20 mouse cellular contexts compared by ENCODE assay signal in genomic region chr12:85477219-85477618, GRCm38 (mm10). TPM values are rescaled to one million over a fixed set of nuclear protein-coding genes. Genes with fewer than 3 reads are reported as not detected.
DNase-seq lines count a peak whose midpoint lies in the region; ATAC-seq lines count a peak whose summit lies in the region.
"Had no signal": no experiment of that assay in that cellular context is flagged by ENCODE, and none has a peak within 500 bp of the region (broad histone marks: within the 10 kb centered on the region; RNA-seq: fewer than 3 reads in every experiment).

No protein-coding gene starts in this region.

- H3K27ac ChIP-seq in heart, embryonic 13.5 days (replicated peaks): no peak overlapping the region
- H3K27ac ChIP-seq in midbrain, embryonic 15.5 days: no peak overlapping the region
- H3K27ac ChIP-seq: forebrain, embryonic 15.5 days; gastrocnemius, adult 2 months; intestine, embryonic 15.5 days; limb, embryonic 15.5 days; macrophage had no signal

- DNase-seq in heart, adult 8-10 months (ENCODE audit: low spot score): no peak
- DNase-seq in MEL-GATA-1-ER (ENCODE audit: extremely low read depth, low read depth): peak; percentile 55
- DNase-seq in induced T-regulatory cell, adult 2 months (ENCODE audit: low read depth): peak; percentile 69
- no peak for DNase-seq in cerebellum, postnatal 10 days
- DNase-seq: cerebellum, adult 9-11 months; embryo, embryonic 11 days; gastrocnemius, adult 2 months; heart, adult 11 months; kidney, postnatal 10 days; layer of hippocampus, adult 9-11 months; spleen, adult 18-20 months; thymus, postnatal 4 days had no signal

- H3K4me2 ChIP-seq in heart, embryonic 13.5 days: peak overlapping the region; percentile 21
- H3K4me2 ChIP-seq in midbrain, embryonic 15.5 days: no peak overlapping the region
- H3K4me2 ChIP-seq: forebrain, embryonic 15.5 days; intestine, embryonic 15.5 days; limb, embryonic 15.5 days had no signal

- WGBS in heart, embryonic 13.5 days: 70% methylated on average over 4 of the region's 4 CpGs
- WGBS in midbrain, embryonic 15.5 days: 72% methylated on average over 4 of the region's 4 CpGs

- no peak overlapping the region for H3K4me3 ChIP-seq in heart, embryonic 13.5 days
- no peak overlapping the region for H3K4me3 ChIP-seq in midbrain, embryonic 15.5 days
- H3K4me3 ChIP-seq: forebrain, embryonic 15.5 days; intestine, embryonic 15.5 days had no signal

- peaks cover 9% of the 10 kb centered on the region; the same call in 1 of the 2 replicates for H3K36me3 ChIP-seq in heart, embryonic 13.5 days
- H3K36me3 ChIP-seq in midbrain, embryonic 15.5 days (replicated peaks): no peaks in the 10 kb centered on the region
- H3K36me3 ChIP-seq: forebrain, embryonic 15.5 days; intestine, embryonic 15.5 days had no signal

- no peaks in the 10 kb centered on the region for H3K9me3 ChIP-seq in heart, embryonic 13.5 days
- no peaks in the 10 kb centered on the region for H3K9me3 ChIP-seq in midbrain, embryonic 15.5 days
- H3K9me3 ChIP-seq: forebrain, embryonic 15.5 days; intestine, embryonic 15.5 days; limb, embryonic 15.5 days had no signal

- no peak overlapping the region for H3K9ac ChIP-seq in heart, embryonic 13.5 days
- H3K9ac ChIP-seq in midbrain, embryonic 15.5 days: no peak overlapping the region
- H3K9ac ChIP-seq: forebrain, embryonic 15.5 days; intestine, embryonic 15.5 days; limb, embryonic 15.5 days had no signal

- H3K4me1 ChIP-seq in heart, embryonic 13.5 days: peaks cover 45% of the 10 kb centered on the region
- H3K4me1 ChIP-seq in midbrain, embryonic 15.5 days: peaks cover 30% of the 10 kb centered on the region

- no peak for ATAC-seq in heart, embryonic 13.5 days (ENCODE audit: extremely low read depth, insufficient number of reproducible peaks, low FRiP score, low TSS enrichment)
- peak; percentile 40 for ATAC-seq in megakaryocyte progenitor cell, adult 5-6 weeks (replicated peaks; ENCODE audit: poor library complexity)
- ATAC-seq in activated CD4-positive, CD25-positive, alpha-beta regulatory T cell, adult 4 months: no peak
- ATAC-seq in midbrain, embryonic 15.5 days (replicated peaks): no peak
- ATAC-seq: forebrain, embryonic 15.5 days; intestine, embryonic 15.5 days had no signal

- peaks cover 16% of the 10 kb centered on the region for H3K27me3 ChIP-seq in heart, embryonic 13.5 days (replicated peaks)
- H3K27me3 ChIP-seq in midbrain, embryonic 15.5 days (replicated peaks): peaks cover 31% of the 10 kb centered on the region

RNA-seq across cellular contexts. Expression of gene Fos, which starts 3.5 kb away (rescaled TPM):
- 5.1 and 5.4 TPM in 2 replicates for polyA plus RNA-seq in heart, embryonic 13.5 days (2015; fragmentation: Nextera tagmentation; extraction: Ambion mirVana)
- 10 to 100 TPM in 2 of 4 experiments, 1 to 10 TPM in 2; 2.4 to 26.4 (median 15.7) TPM for total RNA-seq in heart, adult 8-10 months (2022)
- 94.5 and 144 TPM in 2 replicates for total RNA-seq in megakaryocyte progenitor cell, adult 5-6 weeks (2015)
- total RNA-seq in megakaryocyte progenitor cell, adult 5-6 weeks (2017): 72.4 and 111 TPM in 2 replicates
- polyA plus RNA-seq in activated CD4-positive, CD25-positive, alpha-beta regulatory T cell, adult 4 months (2017; shearing (Covaris generic)): 1 to 10 TPM; 6.7 to 9.6 TPM
- 1.4 and 1.6 TPM in 2 replicates for polyA plus RNA-seq in midbrain, embryonic 15.5 days (2015; fragmentation: Nextera tagmentation; extraction: Ambion mirVana)

Comparison
In these comparisons a context has a peak if more than half of its experiments do, and no peak if none do; other contexts are left out.
1. DNase-seq: peak in MEL-GATA-1-ER (single experiment) and induced T-regulatory cell, adult 2 months (single experiment); none in heart, adult 8-10 months (single experiment) and cerebellum, postnatal 10 days (0 of 2).